Mouse (Mus musculus) heart, embryonic 12.5 days (tissue): ENCODE measurements at regions not wholly inside any gene's neighbourhood (a gene's known extent, or its start where the extent isn't known, plus 50 kb on each side); places are given as distances from the start of the nearest gene placed in this dataset.

Experiments
- ATAC-seq: fragments of 200-750 bp; cut with Nextera tagmentation; 2 replicates; pipeline ENCODE4 v1.8.0; 2017; ENCODE audit warnings: moderate TSS enrichment, moderate library complexity; ENCODE audit not compliant: insufficient number of reproducible peaks, low FRiP score
- H3K27ac ChIP-seq: fragments of 300-500 bp; sonication (generic); 2 replicates; pipeline ENCODE4 v1.5.1; 2016; ENCODE audit warnings: mild to moderate bottlenecking, moderate library complexity; ENCODE audit not compliant: poor library complexity, severe bottlenecking
- H3K27me3 ChIP-seq: fragments of 300-500 bp; sonication (generic); replicated peaks from 2 replicates; pipeline ENCODE4 v1.6.1; 2016; ENCODE audit warnings: mild to moderate bottlenecking, moderate library complexity
- H3K36me3 ChIP-seq: fragments of 300-500 bp; sonication (generic); 2 replicates; pipeline ENCODE4 v1.6.1; 2016; ENCODE audit warnings: mild to moderate bottlenecking, moderate library complexity
- H3K4me1 ChIP-seq: fragments of 300-500 bp; sonication (generic); replicated peaks from 2 replicates; pipeline ENCODE4 v1.6.1; 2016; ENCODE audit warnings: mild to moderate bottlenecking
- H3K4me2 ChIP-seq: fragments of 300-500 bp; sonication (generic); 2 replicates; pipeline ENCODE4 v1.6.1; 2016; ENCODE audit warnings: mild to moderate bottlenecking, moderate library complexity
- H3K4me3 ChIP-seq: fragments of 300-500 bp; sonication (generic); 2 replicates; pipeline ENCODE4 v1.5.1; 2016; ENCODE audit warnings: mild to moderate bottlenecking
- H3K9ac ChIP-seq: fragments of 300-500 bp; sonication (generic); 2 replicates; pipeline ENCODE4 v1.6.1; 2016; ENCODE audit warnings: mild to moderate bottlenecking, moderate library complexity
- H3K9me3 ChIP-seq: fragments of 300-500 bp; sonication (generic); replicated peaks from 2 replicates; pipeline ENCODE4 v1.6.1; 2016; ENCODE audit warnings: mild to moderate bottlenecking, moderate library complexity
- WGBS: fragments of 180-500 bp; shearing (Covaris S2); methylation state at CpG from one replicate; pipeline ENCODE4 v1.1.7; 2016; 5-methylcytosine and 5-hydroxymethylcytosine counted together

- ATAC-seq: no peak
- 70% methylated on average over 4 of the region's 4 CpGs for WGBS
- no peak overlapping the region for H3K9ac ChIP-seq
Measured at GRCm38 (mm10) chr2:47750997-47751623, 1062.8 kb upstream of the Acvr2a start.

GRCm38 (mm10) chr2:47755716-47756115 is 1058.2 kb upstream of the Acvr2a start:
- Histone ChIP-seq H3K4me1 (no peaks in the 10 kb centered on the region), H3K27me3 (no peaks in the 10 kb centered on the region), H3K4me2 (no peak overlapping the region), H3K9ac (no peak overlapping the region), H3K4me3 (no peak overlapping the region), H3K27ac (no peak overlapping the region), H3K9me3 (no peaks in the 10 kb centered on the region), H3K36me3 (no peaks in the 10 kb centered on the region)
- ATAC-seq: no peak

More at GRCm38 (mm10) chr2:47750997-47751623, 1062.8 kb upstream of the Acvr2a start:
- H3K4me3 ChIP-seq: no peak overlapping the region
- H3K9me3 ChIP-seq: no peaks in the 10 kb centered on the region
- no peaks in the 10 kb centered on the region for H3K27me3 ChIP-seq
- no peaks in the 10 kb centered on the region for H3K36me3 ChIP-seq
- no peak overlapping the region for H3K4me2 ChIP-seq
- H3K27ac ChIP-seq: no peak overlapping the region
- no peaks in the 10 kb centered on the region for H3K4me1 ChIP-seq

- H3K9me3 ChIP-seq: peaks cover 3% of the 10 kb centered on the region; the same call in 1 of the 2 replicates
- H3K27ac ChIP-seq: no peak overlapping the region
- no peak for ATAC-seq
- H3K36me3 ChIP-seq: no peaks in the 10 kb centered on the region
- no peak overlapping the region for H3K9ac ChIP-seq
- WGBS: 47% methylated on average over 4 of the region's 4 CpGs
- H3K4me3 ChIP-seq: no peak overlapping the region
- H3K27me3 ChIP-seq: no peaks in the 10 kb centered on the region
- H3K4me2 ChIP-seq: no peak overlapping the region
- no peaks in the 10 kb centered on the region for H3K4me1 ChIP-seq
Measured at GRCm38 (mm10) chr2:47756248-47756647, 1057.7 kb upstream of the Acvr2a start.

- no peak overlapping the region for H3K27ac ChIP-seq
- H3K9ac ChIP-seq: no peak overlapping the region
- no peaks in the 10 kb centered on the region for H3K27me3 ChIP-seq
- H3K9me3 ChIP-seq: no peaks in the 10 kb centered on the region
- no peak overlapping the region for H3K4me3 ChIP-seq
- no peaks in the 10 kb centered on the region for H3K36me3 ChIP-seq
- no peaks in the 10 kb centered on the region for H3K4me1 ChIP-seq
- WGBS: 38% methylated on average over 1 of the region's 1 CpGs
- ATAC-seq: no peak
- H3K4me2 ChIP-seq: no peak overlapping the region
Measured at GRCm38 (mm10) chr2:47775766-47776165, 1038.1 kb upstream of the Acvr2a start.

- 73% methylated on average over 1 of the region's 1 CpGs for WGBS
- H3K9me3 ChIP-seq: no peaks in the 10 kb centered on the region
- H3K27ac ChIP-seq: no peak overlapping the region
- H3K4me1 ChIP-seq: no peaks in the 10 kb centered on the region
- no peak for ATAC-seq
- no peaks in the 10 kb centered on the region for H3K27me3 ChIP-seq
- H3K36me3 ChIP-seq: no peaks in the 10 kb centered on the region
- no peak overlapping the region for H3K4me3 ChIP-seq
- no peak overlapping the region for H3K4me2 ChIP-seq
- no peak overlapping the region for H3K9ac ChIP-seq
Measured at GRCm38 (mm10) chr2:47776965-47777364, 1036.9 kb upstream of the Acvr2a start.

GRCm38 (mm10) chr2:47785848-47786247 is 1028.1 kb upstream of the Acvr2a start:
- Histone ChIP-seq H3K4me3 (no peak overlapping the region), H3K4me1 (no peaks in the 10 kb centered on the region), H3K27ac (no peak overlapping the region), H3K4me2 (no peak overlapping the region), H3K9me3 (no peaks in the 10 kb centered on the region), H3K9ac (no peak overlapping the region), H3K36me3 (no peaks in the 10 kb centered on the region), H3K27me3 (no peaks in the 10 kb centered on the region)
- WGBS: 4% methylated on average over 3 of the region's 3 CpGs
- no peak for ATAC-seq

GRCm38 (mm10) chr2:47822746-47823271 is 991.1 kb upstream of the Acvr2a start:
- no peak overlapping the region for H3K9ac ChIP-seq
- ATAC-seq: no peak
- no peak overlapping the region for H3K27ac ChIP-seq
- H3K4me1 ChIP-seq: no peaks in the 10 kb centered on the region
- H3K27me3 ChIP-seq: no peaks in the 10 kb centered on the region
- no peak overlapping the region for H3K4me3 ChIP-seq
- WGBS: 51% methylated on average over 2 of the region's 2 CpGs
- H3K9me3 ChIP-seq: no peaks in the 10 kb centered on the region
- no peaks in the 10 kb centered on the region for H3K36me3 ChIP-seq
- H3K4me2 ChIP-seq: no peak overlapping the region

GRCm38 (mm10) chr2:47832493-47832892 is 981.4 kb upstream of the Acvr2a start:
- H3K27ac ChIP-seq: no peak overlapping the region
- H3K4me1 ChIP-seq: no peaks in the 10 kb centered on the region
- H3K27me3 ChIP-seq: no peaks in the 10 kb centered on the region
- no peak overlapping the region for H3K9ac ChIP-seq
- ATAC-seq: no peak
- H3K4me3 ChIP-seq: no peak overlapping the region
- no peak overlapping the region for H3K4me2 ChIP-seq
- WGBS: 82% methylated on average over 1 of the region's 1 CpGs
- H3K9me3 ChIP-seq: no peaks in the 10 kb centered on the region
- no peaks in the 10 kb centered on the region for H3K36me3 ChIP-seq

GRCm38 (mm10) chr2:47833517-47833916 is 980.4 kb upstream of the Acvr2a start:
- Histone ChIP-seq H3K27me3 (no peaks in the 10 kb centered on the region), H3K27ac (no peak overlapping the region), H3K9ac (no peak overlapping the region), H3K4me1 (no peaks in the 10 kb centered on the region), H3K4me2 (no peak overlapping the region), H3K36me3 (no peaks in the 10 kb centered on the region), H3K4me3 (no peak overlapping the region), H3K9me3 (no peaks in the 10 kb centered on the region)
- no peak for ATAC-seq
- 85% methylated on average over 1 of the region's 1 CpGs for WGBS

- Histone ChIP-seq H3K4me3 (no peak overlapping the region), H3K9ac (no peak overlapping the region), H3K27me3 (no peaks in the 10 kb centered on the region), H3K27ac (no peak overlapping the region), H3K4me1 (no peaks in the 10 kb centered on the region), H3K36me3 (no peaks in the 10 kb centered on the region), H3K4me2 (no peak overlapping the region), H3K9me3 (no peaks in the 10 kb centered on the region)
- ATAC-seq: no peak
- WGBS: 77% methylated on average over 5 of the region's 5 CpGs
Measured at GRCm38 (mm10) chr2:47834055-47834799, 979.7 kb upstream of the Acvr2a start.

- H3K36me3 ChIP-seq: no peaks in the 10 kb centered on the region
- no peak for ATAC-seq
- no peak overlapping the region for H3K4me2 ChIP-seq
- no peak overlapping the region for H3K4me3 ChIP-seq
- 63% methylated on average over 3 of the region's 3 CpGs for WGBS
- no peak overlapping the region for H3K27ac ChIP-seq
- H3K27me3 ChIP-seq: no peaks in the 10 kb centered on the region
- no peaks in the 10 kb centered on the region for H3K4me1 ChIP-seq
- no peaks in the 10 kb centered on the region for H3K9me3 ChIP-seq
- H3K9ac ChIP-seq: no peak overlapping the region
Measured at GRCm38 (mm10) chr2:47857229-47857628, 956.7 kb upstream of the Acvr2a start.
